Mouse (Mus musculus) layer of hippocampus, postnatal 36 days (tissue): Measurements from ENCODE around the gene Zfyve26. TPM values are rescaled to one million over a fixed set of nuclear protein-coding genes. Genes with fewer than 3 reads are reported as not detected.
"Not testable (repeated sequence)": the region's sequence is repeated elsewhere in the genome, so short reads cannot be mapped to it uniquely, and the experiment has no call there.

Experiments used
- DNase-seq, 2 experiments: peaks; one replicate each; pipeline ENCODE4 v3.0.0; 2022
- total RNA-seq, 2 experiments: library from RNA; stranded (reverse); gene quantifications; 2 replicates each; pipeline ENCODE4 v1.2.3; 2021

Gene Zfyve26
- 10 to 100 TPM; 32.2 to 34.6 TPM for total RNA-seq

- DNase-seq = peak; percentile 91 to 94
Observed at GRCm38 (mm10) chr12:79296126-79296816, at the start of gene Zfyve26. Gene Zfyve26 (minus strand): TSS chr12:79296304.

DNA sequence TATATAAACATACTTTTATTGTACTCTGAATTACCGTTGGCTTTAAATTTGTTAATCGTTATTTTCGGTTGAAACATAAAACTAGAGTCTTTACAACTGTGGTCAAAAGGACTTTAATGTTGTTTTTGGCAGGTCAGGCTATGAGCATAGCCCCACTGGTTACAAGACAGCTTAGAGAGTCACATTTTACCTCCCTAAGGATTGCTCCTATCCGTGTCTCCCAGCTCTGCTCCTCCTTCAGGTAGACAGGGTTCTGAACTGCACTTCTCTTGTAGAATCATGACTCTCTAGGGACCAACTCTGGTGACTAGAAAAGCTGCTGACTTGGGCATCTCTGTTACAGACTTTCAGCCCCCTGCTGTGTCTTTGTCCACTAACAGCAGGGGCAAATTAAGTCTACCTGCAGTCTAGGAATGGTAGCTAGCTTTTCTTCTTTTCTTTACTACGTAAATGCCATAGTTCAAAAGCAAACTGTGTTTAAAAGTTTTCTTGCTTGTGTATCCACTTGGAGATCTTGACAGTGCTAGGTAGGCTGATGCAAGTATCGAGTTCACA is 45.3 kb upstream of the Zfyve26 start:
- no peak for DNase-seq

- DNase-seq = no peak
Observed at GRCm38 (mm10) chr12:79340513-79340912, 44.4 kb upstream of the Zfyve26 start.

DNA sequence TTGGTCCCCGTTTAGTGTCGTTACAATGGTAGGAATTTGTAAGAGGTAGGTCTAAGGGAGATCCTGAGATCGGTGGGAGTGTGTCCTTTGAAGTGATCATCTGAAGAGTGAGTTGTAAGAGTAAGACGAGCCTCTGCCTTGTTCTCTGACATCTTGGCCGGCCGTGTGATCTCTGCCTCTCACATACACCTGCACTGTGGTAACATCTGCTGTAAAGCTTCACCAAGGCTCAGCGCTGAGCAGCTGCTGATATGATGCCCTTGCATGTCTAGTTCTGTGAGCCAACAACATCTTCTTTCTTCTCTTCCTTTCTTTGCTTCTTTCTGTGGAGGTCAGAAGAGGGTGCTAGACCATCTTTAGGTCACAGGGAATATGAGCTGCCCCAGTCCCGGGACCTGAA is 42.7 kb upstream of the Zfyve26 start:
- DNase-seq = no peak

GRCm38 (mm10) chr12:79331722-79332121 is 35.6 kb upstream of the Zfyve26 start:
- DNase-seq = no peak

DNA sequence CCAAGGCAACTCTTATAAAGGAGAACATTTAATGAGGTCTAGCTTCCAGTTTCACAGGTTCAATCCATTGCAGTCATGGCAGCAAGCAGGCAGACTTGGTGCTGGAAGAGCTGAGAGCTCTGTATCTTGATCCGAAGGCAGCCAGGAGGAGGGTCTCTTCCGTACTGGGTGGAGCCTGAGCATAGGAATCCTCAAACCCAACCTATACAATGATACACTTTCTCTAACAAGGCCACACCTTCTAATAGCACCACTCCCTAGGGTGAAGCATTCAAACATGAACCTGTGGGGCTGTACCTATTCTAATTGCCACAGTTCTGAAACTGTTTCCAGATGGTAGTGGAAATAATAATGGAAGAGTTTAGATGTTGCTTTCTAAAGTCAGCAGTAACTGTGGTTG is 34.5 kb upstream of the Zfyve26 start:
- no peak for DNase-seq

- DNase-seq = no peak
Observed at GRCm38 (mm10) chr12:79327868-79328267, 31.8 kb upstream of the Zfyve26 start.

GRCm38 (mm10) chr12:79326745-79327144 is 30.6 kb upstream of the Zfyve26 start:
- no peak for DNase-seq

DNA sequence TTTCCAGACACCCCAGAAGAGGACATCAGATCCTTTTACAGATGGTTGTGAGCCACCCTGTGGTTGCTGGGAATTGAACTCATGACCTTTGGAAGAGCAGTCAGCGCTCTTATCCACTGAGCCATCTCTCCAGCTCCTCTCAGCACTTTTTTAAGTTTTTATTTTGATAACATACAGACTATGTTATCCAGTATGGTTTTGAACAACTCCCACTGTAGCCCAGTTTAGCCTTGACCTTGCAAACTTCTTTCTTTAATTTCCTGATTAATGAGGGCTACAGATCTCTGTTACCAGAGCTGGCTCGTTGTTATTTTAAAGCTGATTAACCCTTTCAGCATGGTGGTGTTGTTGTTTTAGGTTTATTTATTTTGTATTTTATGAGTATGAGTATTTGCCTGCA is 30.1 kb upstream of the Zfyve26 start:
- no peak for DNase-seq

DNA sequence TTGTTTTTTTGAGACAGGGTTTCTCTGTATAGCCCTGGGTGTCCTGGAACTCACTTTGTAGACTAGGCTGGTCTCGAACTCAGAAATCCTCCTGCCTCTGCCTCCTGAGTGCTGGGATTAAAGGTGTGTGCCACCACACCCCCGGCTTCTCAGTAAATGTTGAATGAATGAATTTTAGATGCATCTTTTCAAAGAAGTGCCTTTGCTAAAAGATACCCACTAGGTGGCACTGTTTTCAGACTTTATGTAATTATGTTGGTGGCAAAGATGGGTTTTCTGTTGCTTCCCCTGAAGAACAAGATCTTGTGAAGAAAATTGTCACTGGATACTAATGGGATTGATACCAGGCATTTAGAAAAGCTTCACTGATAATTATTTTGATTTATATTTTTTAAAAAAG is 26.4 kb upstream of the Zfyve26 start:
- not testable (repeated sequence) for DNase-seq

DNA sequence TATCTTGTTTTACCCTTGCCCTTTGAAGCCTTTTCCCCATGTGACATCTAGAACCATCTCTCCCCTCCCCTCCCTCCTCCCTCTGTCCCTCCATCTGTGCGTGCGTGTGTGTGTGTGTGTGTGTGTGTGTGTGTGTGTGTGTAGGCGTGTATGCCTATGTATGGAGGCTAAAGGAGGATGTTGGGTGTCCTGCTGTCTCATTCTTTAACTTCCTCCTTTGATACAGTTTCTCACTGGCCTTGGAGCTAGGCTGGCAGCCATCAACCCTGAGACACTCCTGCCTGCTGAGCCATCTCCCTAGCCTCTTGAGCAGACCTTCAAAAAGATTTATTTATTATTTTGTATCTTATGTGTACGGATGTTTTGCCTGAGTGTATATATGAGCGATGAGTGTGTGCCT is 24.8 kb upstream of the Zfyve26 start:
- DNase-seq = no peak

DNA sequence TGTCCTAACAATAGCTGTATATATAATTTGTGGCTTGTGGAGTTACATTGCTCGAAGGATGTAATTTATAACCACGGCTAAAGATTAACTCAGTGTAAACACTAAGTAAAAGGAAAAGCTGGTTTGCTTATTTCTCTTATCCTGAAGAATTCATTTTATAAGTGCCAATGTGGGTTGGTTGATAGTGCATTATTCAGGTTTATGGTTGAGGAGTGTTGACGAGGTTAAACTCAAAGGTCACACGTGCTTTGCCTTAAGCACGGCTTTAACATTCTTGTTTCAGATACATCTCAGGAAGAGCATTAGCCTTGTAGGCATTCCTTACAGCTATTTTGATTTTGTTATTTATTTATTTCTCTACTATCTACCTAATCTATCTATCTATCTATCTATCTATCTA is 21.2 kb upstream of the Zfyve26 start:
- no peak for DNase-seq

DNA sequence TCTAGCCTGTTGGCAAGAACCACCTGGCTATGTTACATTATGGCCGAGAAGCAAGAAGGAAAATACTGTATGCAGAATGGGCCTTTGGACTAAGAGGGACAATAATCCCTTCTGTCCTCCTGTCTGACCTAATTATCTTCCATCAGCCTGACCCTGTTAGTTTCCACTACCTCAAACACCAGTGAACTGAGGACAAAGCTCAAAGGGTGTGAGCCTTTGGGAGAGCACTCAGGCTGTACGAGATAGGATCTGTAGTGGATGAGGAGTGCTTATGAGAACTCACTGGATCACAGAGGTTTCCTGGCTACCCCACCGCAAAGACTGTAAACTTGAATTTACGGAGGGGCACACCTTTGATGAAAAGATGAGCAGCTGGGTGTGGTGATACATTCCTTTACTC is 17.6 kb upstream of the Zfyve26 start:
- DNase-seq = no peak

GRCm38 (mm10) chr12:79306013-79306412 is 9.9 kb upstream of the Zfyve26 start:
- no peak for DNase-seq

- no peak for DNase-seq
Observed at GRCm38 (mm10) chr12:79305131-79305530, 9.0 kb upstream of the Zfyve26 start.

GRCm38 (mm10) chr12:79301802-79302201 is 5.7 kb upstream of the Zfyve26 start:
- DNase-seq = no peak

DNA sequence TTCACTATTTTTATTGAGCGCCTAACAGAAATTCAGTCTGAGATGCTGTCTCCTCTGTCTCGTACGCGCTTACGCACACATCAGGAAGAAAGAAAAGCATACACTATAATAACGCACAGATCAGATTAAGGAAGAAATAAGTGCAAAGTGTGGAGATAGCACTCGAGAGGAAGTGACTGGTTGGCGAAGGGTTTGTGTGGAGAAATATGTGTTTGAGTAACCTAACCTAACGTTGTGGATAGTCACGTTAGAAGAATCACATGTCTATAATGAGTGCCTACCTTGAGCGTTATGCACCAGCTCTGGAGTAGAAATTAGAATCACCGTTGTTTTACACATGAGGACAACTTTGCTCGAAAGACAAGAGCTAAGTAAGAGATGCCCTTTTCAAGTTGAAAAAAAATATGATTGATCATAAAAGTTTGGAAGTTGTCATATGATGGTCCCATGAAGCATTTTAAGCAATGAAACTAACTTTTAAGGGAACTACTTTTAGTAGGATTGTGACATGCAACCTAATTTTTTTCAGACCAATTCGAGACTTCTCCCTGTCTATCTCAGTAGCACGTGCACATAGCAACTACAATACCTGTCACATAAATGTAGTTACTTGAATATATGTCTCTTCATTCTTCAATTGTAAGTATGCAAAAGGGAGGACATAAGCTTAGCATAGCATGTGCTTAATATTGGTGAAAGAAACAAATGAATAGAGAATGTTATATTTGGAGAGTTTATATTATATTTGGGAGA is 2.0 kb upstream of the Zfyve26 start:
- no peak for DNase-seq

- peak; percentile 51 to 67 for DNase-seq
Observed at GRCm38 (mm10) chr12:79297121-79297576, 1.0 kb upstream of the Zfyve26 start, which contains the start of gene Rad51b. Gene Rad51b (plus strand): TSS chr12:79297282.

DNA sequence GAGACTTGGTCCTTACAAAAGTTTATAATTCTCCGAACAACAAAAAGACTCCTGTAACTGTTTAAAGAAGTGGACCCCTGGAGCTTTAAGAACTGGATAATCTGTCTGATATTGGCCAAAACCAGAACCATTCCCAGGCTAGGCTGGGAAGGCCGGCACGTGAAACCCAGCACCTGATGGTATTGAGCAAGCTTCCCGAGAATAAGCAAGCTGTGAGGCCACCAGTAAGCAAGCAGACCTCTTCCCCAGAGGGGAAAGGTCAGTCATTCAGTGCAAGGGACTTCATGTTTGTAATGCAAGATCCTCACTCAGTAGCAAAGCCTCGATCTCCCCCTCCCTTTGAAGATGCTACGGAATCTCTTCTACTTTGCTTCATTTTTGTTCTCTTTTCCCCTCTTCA is 3.2 kb downstream of the Zfyve26 start:
- no peak for DNase-seq

GRCm38 (mm10) chr12:79282595-79282994 is 13.5 kb downstream of the Zfyve26 start:
- no peak for DNase-seq

DNA sequence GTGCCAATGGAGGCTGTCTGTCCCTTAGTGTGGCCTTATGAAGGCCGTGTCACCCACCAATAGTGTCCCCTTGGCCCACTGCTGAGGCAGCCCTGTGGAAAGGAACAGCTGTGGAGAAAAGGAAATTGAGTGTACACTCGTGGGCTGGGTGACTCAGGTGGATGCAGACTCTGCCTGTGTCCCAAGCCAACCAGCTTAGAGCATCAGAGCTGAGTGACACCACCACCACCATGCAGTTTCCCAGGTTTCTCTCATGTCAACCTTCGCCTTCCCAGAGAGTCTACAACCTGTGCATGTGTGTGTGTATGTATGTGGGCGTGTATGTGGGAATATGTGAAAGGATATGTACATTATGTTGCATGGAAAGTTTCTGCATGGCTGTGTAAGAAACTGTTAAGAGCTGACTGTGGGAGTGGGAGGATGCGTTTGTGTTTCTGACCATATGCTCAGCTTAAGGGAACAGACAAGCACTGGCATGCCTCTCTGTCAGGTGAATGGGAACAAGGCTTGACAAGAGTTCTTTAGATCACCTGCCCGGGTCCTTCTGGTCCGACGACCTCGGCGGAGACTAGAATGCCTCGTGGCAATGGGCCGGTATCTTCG is 16.5 kb downstream of the Zfyve26 start:
- DNase-seq = no peak

GRCm38 (mm10) chr12:79272604-79273003 is 23.5 kb downstream of the Zfyve26 start:
- DNase-seq = no peak

- peak in 1 of 2 experiments; percentile 16 for DNase-seq
Observed at GRCm38 (mm10) chr12:79261035-79261434, 35.1 kb downstream of the Zfyve26 start.
